Mouse (Mus musculus) cerebellum, adult 11-12 months (tissue): ENCODE results near the gene Gm16503.
"Not testable (repeated sequence)": the region's sequence is repeated elsewhere in the genome, so short reads cannot be mapped to it uniquely, and the experiment has no call there.

Experiments used
- DNase-seq: peaks from one replicate; pipeline ENCODE4 v3.0.0; 2022

Gene Gm16503

GRCm38 (mm10) chr4:147539918-147540317 lies at the start of gene Gm16503:
Gene Gm16503, plus strand, starts transcription at chr4:147540218.
- not testable (repeated sequence) for DNase-seq

- DNase-seq: not testable (repeated sequence)
Measured at GRCm38 (mm10) chr4:147492117-147492516, 47.9 kb upstream of the Gm16503 start, which contains the start of gene Zfp982. Gene Zfp982, plus strand, starts transcription at chr4:147492417.

GRCm38 (mm10) chr4:147498772-147499613 lies 41.0 kb upstream of the Gm16503 start:
- not testable (repeated sequence) for DNase-seq

GRCm38 (mm10) chr4:147509174-147509573 lies 30.8 kb upstream of the Gm16503 start:
- DNase-seq: no peak

GRCm38 (mm10) chr4:147518981-147519380 lies 21.0 kb upstream of the Gm16503 start:
- DNase-seq: no peak

- DNase-seq: no peak
Measured at GRCm38 (mm10) chr4:147520100-147520499, 19.9 kb upstream of the Gm16503 start.

GRCm38 (mm10) chr4:147525125-147525524 lies 14.9 kb upstream of the Gm16503 start:
- DNase-seq: no peak

- no peak for DNase-seq
Measured at GRCm38 (mm10) chr4:147530366-147530765, 9.7 kb upstream of the Gm16503 start.

GRCm38 (mm10) chr4:147535916-147536315 lies 4.1 kb upstream of the Gm16503 start:
- DNase-seq: not testable (repeated sequence)

- DNase-seq: no peak
Measured at GRCm38 (mm10) chr4:147537702-147538101, 2.3 kb upstream of the Gm16503 start.

GRCm38 (mm10) chr4:147541105-147541504 lies 1.1 kb downstream of the Gm16503 start:
- no peak for DNase-seq

- DNase-seq: not testable (repeated sequence)
Measured at GRCm38 (mm10) chr4:147553071-147553470, 13.1 kb downstream of the Gm16503 start, which contains the start of gene Zfp985. Gene Zfp985, plus strand, starts transcription at chr4:147553277.

GRCm38 (mm10) chr4:147554361-147554760 lies 14.3 kb downstream of the Gm16503 start:
- DNase-seq: not testable (repeated sequence)

GRCm38 (mm10) chr4:147556921-147557320 lies 16.9 kb downstream of the Gm16503 start:
- DNase-seq: not testable (repeated sequence)

GRCm38 (mm10) chr4:147558011-147558410 lies 18.0 kb downstream of the Gm16503 start:
- DNase-seq: not testable (repeated sequence)

- not testable (repeated sequence) for DNase-seq
Measured at GRCm38 (mm10) chr4:147559096-147559495, 19.1 kb downstream of the Gm16503 start.

- DNase-seq: no peak
Measured at GRCm38 (mm10) chr4:147565426-147566220, 25.6 kb downstream of the Gm16503 start.

GRCm38 (mm10) chr4:147571156-147571555 lies 31.1 kb downstream of the Gm16503 start:
- DNase-seq: not testable (repeated sequence)

GRCm38 (mm10) chr4:147579371-147579770 lies 39.4 kb downstream of the Gm16503 start:
- DNase-seq: not testable (repeated sequence)

GRCm38 (mm10) chr4:147586511-147587473 lies 46.8 kb downstream of the Gm16503 start:
- no peak for DNase-seq
